Mouse (Mus musculus) G1E (cell line): ENCODE measurements around the gene Nudt7. TPM values are rescaled to one million over a fixed set of nuclear protein-coding genes. Genes with fewer than 3 reads are reported as not detected.

ENCODE experiments used
- ATAC-seq: 2 replicates; pipeline ENCODE4 v1.8.0; 2016; ENCODE audit warnings: mild to moderate bottlenecking; ENCODE audit not compliant: insufficient number of reproducible peaks, poor library complexity, low FRiP score, severe bottlenecking; ENCODE audit errors: extremely low read depth
- DNase-seq: peaks from one replicate; pipeline ENCODE4 v3.0.0; 2012; ENCODE audit warnings: low spot score
- H3K27me3 ChIP-seq: 2 replicates; pipeline ENCODE4 v1.6.1; 2012; ENCODE audit warnings: mild to moderate bottlenecking, low read length, inconsistent platforms; ENCODE audit not compliant: insufficient read depth
- H3K36me3 ChIP-seq: replicated peaks from 2 replicates; pipeline ENCODE3; 2012; ENCODE audit warnings: mild to moderate bottlenecking, inconsistent platforms
- H3K4me1 ChIP-seq: 2 replicates; pipeline ENCODE4 v1.6.1; 2012; ENCODE audit warnings: low read depth, low read length, inconsistent platforms, mixed read lengths; ENCODE audit not compliant: insufficient read depth
- H3K4me3 ChIP-seq: 2 replicates; pipeline ENCODE4 v1.5.1; 2012; ENCODE audit warnings: low read depth, mild to moderate bottlenecking, inconsistent platforms, low read length, moderate library complexity, mixed read lengths
- H3K9me3 ChIP-seq: replicated peaks from 2 replicates; pipeline ENCODE4 v1.6.1; 2012; ENCODE audit warnings: inconsistent platforms
- CTCF ChIP-seq: IDR thresholded peaks from 2 replicates; pipeline ENCODE4 v1.5.1; 2012; ENCODE audit warnings: low read depth, low read length, inconsistent platforms, mixed read lengths
- GATA1 ChIP-seq: IDR thresholded peaks from 2 replicates; pipeline ENCODE4 v1.6.1; 2012; ENCODE audit warnings: borderline replicate concordance, low read length, inconsistent platforms, mixed read lengths
- GATA2 ChIP-seq: IDR thresholded peaks from 2 replicates; pipeline ENCODE4 v1.6.1; 2012; ENCODE audit warnings: low read depth, low read length, inconsistent platforms, borderline replicate concordance
- POLR2AphosphoS5 ChIP-seq: IDR thresholded peaks from 2 replicates; pipeline ENCODE4 v1.6.1; 2012; ENCODE audit warnings: low read depth, low read length, inconsistent platforms; ENCODE audit not compliant: insufficient replicate concordance
- TAL1 ChIP-seq: conservative IDR thresholded peaks from 2 replicates; pipeline ENCODE4 v1.6.1; 2012; ENCODE audit warnings: low read depth, low read length, inconsistent platforms, mixed read lengths
- polyA plus RNA-seq: library from polyadenylated mRNA; stranded (reverse); fragments of >175 nt; gene quantifications from 2 replicates; pipeline ENCODE4 v1.2.3, GENCODE M21; 2012
- total RNA-seq, 2 experiments: library from RNA; stranded (forward) in 1 of 2; stranded (reverse) in 1 of 2; fragments of 200-1000 nt in 1 of 2; fragments of >200 nt in 1 of 2; fragmentation: Nextera tagmentation in 1 of 2; gene quantifications; 2 replicates each; pipeline ENCODE4 v1.2.3; 2014 to 2017

Gene Nudt7
- not detected in 2 replicates for total RNA-seq (2014; fragmentation: Nextera tagmentation)
- total RNA-seq (2017), result 0.05 and 0.06 TPM in 2 replicates
- not detected in 2 replicates for polyA plus RNA-seq

- TF ChIP-seq POLR2AphosphoS5, result no peak
- TF ChIP-seq CTCF, result no peak
- TF ChIP-seq TAL1, result no peak
- TF ChIP-seq GATA2, result no peak
- TF ChIP-seq GATA1, result no peak
- ATAC-seq (no peak), DNase-seq (no peak)
- no peak within 1 kb of the TSS for H3K4me3 ChIP-seq
- H3K36me3 ChIP-seq, result no peaks in the 10 kb centered on the region
- peaks cover 66% of the 10 kb centered on the region for H3K9me3 ChIP-seq
- no peaks in the 10 kb centered on the region for H3K27me3 ChIP-seq
- H3K4me1 ChIP-seq, result no peaks in the 10 kb centered on the region
Observed at GRCm38 (mm10) chr8:114133510-114134362, at the start of gene Nudt7. Nudt7 (plus strand) TSS chr8:114133557.

GRCm38 (mm10) chr8:114087932-114088331 lies 45.4 kb upstream of the Nudt7 start:
- TF ChIP-seq CTCF (no peak), POLR2AphosphoS5 (no peak), GATA2 (no peak), TAL1 (no peak), GATA1 (no peak)
- H3K27me3 ChIP-seq, result no peaks in the 10 kb centered on the region
- H3K4me3 ChIP-seq, result no peak overlapping the region
- H3K4me1 ChIP-seq, result no peaks in the 10 kb centered on the region
- H3K36me3 ChIP-seq, result no peaks in the 10 kb centered on the region
- peaks cover 43% of the 10 kb centered on the region for H3K9me3 ChIP-seq
- ATAC-seq (no peak), DNase-seq (no peak)

DNA sequence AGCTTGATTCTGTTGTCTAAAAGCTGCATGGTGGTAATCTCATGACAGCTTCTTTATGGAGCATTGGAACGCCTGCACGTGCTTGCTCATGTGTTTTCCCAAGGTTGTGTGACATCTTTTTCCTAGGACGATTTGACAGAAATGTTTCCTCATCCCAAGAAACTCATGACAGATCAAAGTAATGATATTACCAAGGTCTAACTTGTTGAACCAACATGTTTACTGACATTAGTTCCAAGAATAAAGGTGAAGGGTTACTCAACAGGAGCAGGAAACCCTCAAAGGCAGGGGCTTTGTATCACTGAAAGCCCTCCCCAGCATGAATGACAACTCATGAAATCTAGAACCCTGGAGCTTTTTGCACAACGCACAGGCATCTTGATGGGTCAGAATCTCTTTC lies 42.6 kb upstream of the Nudt7 start:
- Histone ChIP-seq H3K4me3 (no peak overlapping the region), H3K9me3 (peaks cover 42% of the 10 kb centered on the region), H3K36me3 (no peaks in the 10 kb centered on the region), H3K27me3 (no peaks in the 10 kb centered on the region), H3K4me1 (no peaks in the 10 kb centered on the region)
- ATAC-seq (no peak), DNase-seq (no peak)
- TF ChIP-seq TAL1 (no peak), GATA1 (no peak), CTCF (no peak), GATA2 (no peak), POLR2AphosphoS5 (no peak)

- Histone ChIP-seq H3K9me3 (peaks cover 38% of the 10 kb centered on the region), H3K4me1 (no peaks in the 10 kb centered on the region), H3K27me3 (no peaks in the 10 kb centered on the region), H3K36me3 (no peaks in the 10 kb centered on the region), H3K4me3 (no peak overlapping the region)
- no peak for TF ChIP-seq CTCF
- no peak for ATAC-seq
- DNase-seq, result no peak
Observed at GRCm38 (mm10) chr8:114093321-114093720, 40.0 kb upstream of the Nudt7 start.

GRCm38 (mm10) chr8:114094526-114094925 lies 38.8 kb upstream of the Nudt7 start:
- no peak for ATAC-seq
- DNase-seq, result no peak
- Histone ChIP-seq H3K4me3 (no peak overlapping the region), H3K9me3 (peaks cover 34% of the 10 kb centered on the region), H3K4me1 (no peaks in the 10 kb centered on the region), H3K27me3 (no peaks in the 10 kb centered on the region), H3K36me3 (no peaks in the 10 kb centered on the region)
- no peak for TF ChIP-seq GATA1
- TF ChIP-seq TAL1, result no peak
- TF ChIP-seq CTCF, result no peak
- TF ChIP-seq GATA2, result no peak
- TF ChIP-seq POLR2AphosphoS5, result no peak

GRCm38 (mm10) chr8:114100561-114101206 lies 32.7 kb upstream of the Nudt7 start:
- H3K4me3 ChIP-seq, result no peak overlapping the region
- no peaks in the 10 kb centered on the region for H3K36me3 ChIP-seq
- DNase-seq, result no peak
- TF ChIP-seq CTCF (no peak), POLR2AphosphoS5 (no peak), TAL1 (no peak), GATA1 (no peak), GATA2 (no peak)
- peaks cover 48% of the 10 kb centered on the region for H3K9me3 ChIP-seq
- ATAC-seq, result no peak
- H3K27me3 ChIP-seq, result no peaks in the 10 kb centered on the region
- no peaks in the 10 kb centered on the region for H3K4me1 ChIP-seq
